Mouse (Mus musculus) thymus, adult 2 months (tissue): ENCODE measurements at regions not wholly inside any gene's neighbourhood (a gene's known extent, or its start where the extent isn't known, plus 50 kb on each side); places are given as distances from the start of the nearest gene placed in this dataset.

ENCODE experiments used
- DNase-seq: peaks from one replicate; pipeline ENCODE4 v3.0.0; 2021
- H3K27ac ChIP-seq: fragments of 200-500 bp; 2 replicates; pipeline ENCODE4 v1.5.1; 2012; ENCODE audit warnings: low read length, control low read depth; ENCODE audit not compliant: control insufficient read depth, insufficient read depth
- H3K27me3 ChIP-seq: fragments of 200-500 bp; 2 replicates; pipeline ENCODE4 v1.6.1; 2012; ENCODE audit warnings: mild to moderate bottlenecking, low read length, moderate library complexity, mixed read lengths; ENCODE audit not compliant: control insufficient read depth, insufficient read depth
- H3K36me3 ChIP-seq: fragments of 200-500 bp; 2 replicates; pipeline ENCODE4 v1.6.1; 2012; ENCODE audit warnings: mild to moderate bottlenecking, low read length, moderate library complexity; ENCODE audit not compliant: control insufficient read depth, insufficient read depth
- H3K4me1 ChIP-seq: fragments of 200-500 bp; replicated peaks from 2 replicates; pipeline ENCODE4 v1.6.1; 2012; ENCODE audit warnings: low read length; ENCODE audit not compliant: control insufficient read depth, insufficient read depth
- H3K4me3 ChIP-seq: fragments of 200-500 bp; 2 replicates; pipeline ENCODE4 v1.5.1; 2012; ENCODE audit warnings: mild to moderate bottlenecking, low read length, control low read depth, moderate library complexity; ENCODE audit not compliant: control insufficient read depth, insufficient read depth
- CTCF ChIP-seq: fragments of 200-500 bp; IDR thresholded peaks from 2 replicates; pipeline ENCODE4 v1.5.1; 2012; ENCODE audit warnings: mild to moderate bottlenecking, control low read depth, low read length, moderate library complexity, borderline replicate concordance; ENCODE audit not compliant: control insufficient read depth, poor library complexity, insufficient read depth; ENCODE audit errors: extremely low read depth
- POLR2A ChIP-seq: fragments of 200-500 bp; IDR thresholded peaks from 2 replicates; pipeline ENCODE4 v1.6.1; 2012; ENCODE audit warnings: mild to moderate bottlenecking, low read length, control low read depth, moderate library complexity; ENCODE audit not compliant: control insufficient read depth, poor library complexity, insufficient read depth; ENCODE audit errors: extremely low read depth
- WGBS: fragments of 180-500 bp; shearing (Covaris S2); methylation state at CpG from one replicate; pipeline ENCODE4 v1.1.7; 2018; 5-methylcytosine and 5-hydroxymethylcytosine counted together

- TF ChIP-seq POLR2A (no peak), CTCF (no peak)
- Histone ChIP-seq H3K27me3 (no peaks in the 10 kb centered on the region), H3K4me3 (no peak overlapping the region), H3K36me3 (no peaks in the 10 kb centered on the region), H3K27ac (no peak overlapping the region), H3K4me1 (no peaks in the 10 kb centered on the region; the same call in 1 of the 2 replicates)
- WGBS = 96% methylated on average over 6 of the region's 6 CpGs
- DNase-seq = no peak
These were observed 59.6 kb upstream of the Hk2 start for GRCm38 (mm10) chr6:82833867-82834266.

DNA sequence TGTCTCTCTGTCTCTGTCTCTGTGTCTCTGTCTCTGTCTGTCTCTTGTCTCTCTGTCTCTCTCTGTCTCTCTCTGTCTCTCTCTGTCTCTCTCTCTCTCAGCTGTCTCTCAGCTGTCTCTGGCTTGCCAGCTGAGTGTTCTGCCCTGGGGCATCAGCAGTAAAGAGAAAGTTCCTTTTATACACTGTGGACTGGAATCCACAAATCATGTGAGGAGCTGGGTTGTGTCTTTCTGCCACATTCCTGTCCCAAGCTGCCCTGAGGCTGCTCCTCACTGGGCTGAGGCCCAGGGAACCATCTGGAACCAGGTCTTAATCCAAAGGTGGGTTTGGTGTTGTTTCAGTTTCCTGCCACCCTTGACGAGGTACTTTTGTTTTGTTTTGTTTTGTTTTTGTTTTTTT is 57.0 kb upstream of the Hk2 start:
- Histone ChIP-seq H3K36me3 (no peaks in the 10 kb centered on the region), H3K27ac (no peak overlapping the region), H3K4me1 (no peaks in the 10 kb centered on the region; the same call in 1 of the 2 replicates), H3K27me3 (no peaks in the 10 kb centered on the region), H3K4me3 (no peak overlapping the region)
- 32% methylated on average over 1 of the region's 1 CpGs for whole genome bisulfite sequencing
- DNase-seq = no peak
- TF ChIP-seq POLR2A (no peak), CTCF (no peak)

GRCm38 (mm10) chr6:82824684-82825083 is 50.4 kb upstream of the Hk2 start:
- WGBS = 88% methylated on average over 3 of the region's 3 CpGs

DNA sequence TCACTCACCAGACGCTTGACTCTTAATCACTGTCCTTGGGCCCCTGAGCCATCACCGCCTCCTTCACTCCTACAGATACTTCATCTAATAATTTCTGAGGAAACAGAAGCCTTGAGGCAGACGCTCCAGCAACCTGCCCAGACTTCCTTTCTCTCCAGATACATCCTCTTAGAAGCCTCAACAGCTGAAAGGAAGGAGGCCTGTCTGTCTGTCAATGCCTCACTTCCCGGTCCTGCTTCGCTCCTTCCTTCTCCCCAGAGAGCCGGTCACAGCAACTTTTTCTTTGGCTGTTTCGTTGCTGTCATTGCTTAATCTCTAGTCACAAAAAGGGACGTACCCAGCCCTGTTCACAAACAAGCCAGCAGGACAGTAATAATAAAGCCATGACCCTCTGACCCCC is 50.0 kb upstream of the Hk2 start:
- WGBS = 20% methylated on average over 8 of the region's 8 CpGs
- Histone ChIP-seq H3K27me3 (no peaks in the 10 kb centered on the region), H3K27ac (no peak overlapping the region), H3K36me3 (no peaks in the 10 kb centered on the region), H3K4me3 (no peak overlapping the region), H3K4me1 (peaks cover 17% of the 10 kb centered on the region)
- TF ChIP-seq CTCF = no peak
- no peak for TF ChIP-seq POLR2A
- no peak for DNase-seq

More at GRCm38 (mm10) chr6:82824684-82825083, 50.4 kb upstream of the Hk2 start:
- H3K36me3 ChIP-seq = no peaks in the 10 kb centered on the region
- TF ChIP-seq POLR2A = no peak
- no peak for TF ChIP-seq CTCF
- H3K4me3 ChIP-seq = no peak overlapping the region
- no peak for DNase-seq
- no peaks in the 10 kb centered on the region for H3K27me3 ChIP-seq
- H3K4me1 ChIP-seq = peaks cover 17% of the 10 kb centered on the region
- no peak overlapping the region for H3K27ac ChIP-seq
